Mouse (Mus musculus) brown adipose tissue, adult 24 weeks (tissue): ENCODE measurements around the gene Gm20388. TPM values are rescaled to one million over a fixed set of nuclear protein-coding genes. Genes with fewer than 3 reads are reported as not detected.

ENCODE experiments used
- H3K27ac ChIP-seq: fragments of 200-500 bp; replicated peaks from 2 replicates; pipeline ENCODE4 v1.5.1; 2012; ENCODE audit warnings: low read depth, mild to moderate bottlenecking, low read length
- H3K4me1 ChIP-seq: fragments of 200-500 bp; 2 replicates; pipeline ENCODE4 v1.6.1; 2012; ENCODE audit warnings: low read length, mixed read lengths; ENCODE audit not compliant: control insufficient read depth, insufficient read depth, insufficient read length
- H3K4me3 ChIP-seq: fragments of 200-500 bp; 2 replicates; pipeline ENCODE4 v1.5.1; 2012; ENCODE audit warnings: low read depth, mild to moderate bottlenecking, low read length, moderate library complexity; ENCODE audit not compliant: insufficient read depth
- polyA plus RNA-seq: library from polyadenylated mRNA; stranded (reverse); fragments of >200 nt; gene quantifications from 2 replicates; pipeline ENCODE4 v1.2.4, GENCODE M21; 2012; ENCODE audit not compliant: missing spikeins, insufficient read depth, insufficient read length

Gene Gm20388
- polyA plus RNA-seq, 1 experiment: 44.7 TPM

DNA sequence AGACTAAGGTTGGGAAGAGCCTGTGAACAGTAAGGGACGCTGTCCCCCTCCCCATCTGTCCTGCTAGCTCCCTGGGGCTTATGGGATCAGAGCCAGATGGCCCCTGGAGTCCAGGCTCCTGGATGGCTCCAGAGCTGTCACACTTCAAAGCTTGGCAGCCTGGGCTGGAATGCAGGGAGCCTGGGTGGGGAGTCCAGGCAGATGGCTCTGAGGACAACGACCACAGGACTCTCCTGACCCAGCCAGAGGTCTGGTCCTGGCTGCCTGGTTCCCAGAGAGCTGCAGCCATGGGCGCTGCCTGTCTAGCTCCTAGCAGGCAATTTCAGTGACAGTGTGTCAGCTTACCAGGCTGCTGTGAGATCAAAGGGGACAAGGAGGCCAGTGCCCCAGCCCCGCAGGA, 984.4 kb downstream of the Gm20388 start:
- H3K4me3 ChIP-seq: no peak overlapping the region
- H3K27ac ChIP-seq: no peak overlapping the region

DNA sequence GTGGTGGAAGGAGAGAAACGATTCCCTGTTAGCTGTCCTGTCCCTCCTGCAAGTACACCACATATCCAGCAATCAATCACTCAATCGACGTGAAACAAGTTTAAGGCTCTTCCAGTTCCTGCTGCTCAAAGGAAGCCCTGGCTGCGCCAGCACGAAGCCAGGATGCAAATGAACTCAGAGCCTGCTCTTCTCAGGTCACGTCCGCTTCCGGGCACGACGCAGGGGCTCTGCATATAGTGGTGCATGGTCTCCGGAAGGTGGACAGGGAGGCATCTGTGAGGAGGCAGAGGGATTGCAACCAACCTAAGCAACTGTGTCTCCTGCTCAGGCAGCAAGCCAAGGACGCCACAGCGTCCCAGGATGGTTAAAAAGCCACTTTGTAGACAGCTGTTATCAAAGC, 985.0 kb downstream of the Gm20388 start:
- Histone ChIP-seq H3K4me1 (no peaks in the 10 kb centered on the region), H3K27ac (no peak overlapping the region), H3K4me3 (no peak overlapping the region)

More for the DNA sequence above, 984.4 kb downstream of the Gm20388 start:
- H3K4me1 ChIP-seq: no peaks in the 10 kb centered on the region

DNA sequence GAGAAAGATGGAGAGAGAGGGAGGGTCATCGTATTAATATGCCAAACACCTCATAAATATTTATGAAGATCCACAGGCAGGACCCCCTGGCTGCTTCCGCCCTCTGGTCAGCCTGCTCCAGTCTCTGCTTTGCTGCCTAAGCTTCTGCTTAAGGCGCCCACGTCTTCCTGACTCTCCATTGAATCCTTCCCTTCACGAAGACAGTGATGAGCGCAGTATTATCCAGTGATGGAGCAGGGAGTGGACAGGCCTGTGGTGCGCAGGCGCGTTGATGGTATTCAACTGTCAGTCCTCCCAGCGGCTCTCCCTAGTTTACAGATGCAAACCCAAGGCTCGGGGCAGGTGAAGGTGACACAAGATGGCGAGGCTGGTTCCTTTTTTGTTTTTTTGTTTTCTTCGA, 985.6 kb downstream of the Gm20388 start:
- Histone ChIP-seq H3K27ac (no peak overlapping the region), H3K4me3 (no peak overlapping the region), H3K4me1 (no peaks in the 10 kb centered on the region)

DNA sequence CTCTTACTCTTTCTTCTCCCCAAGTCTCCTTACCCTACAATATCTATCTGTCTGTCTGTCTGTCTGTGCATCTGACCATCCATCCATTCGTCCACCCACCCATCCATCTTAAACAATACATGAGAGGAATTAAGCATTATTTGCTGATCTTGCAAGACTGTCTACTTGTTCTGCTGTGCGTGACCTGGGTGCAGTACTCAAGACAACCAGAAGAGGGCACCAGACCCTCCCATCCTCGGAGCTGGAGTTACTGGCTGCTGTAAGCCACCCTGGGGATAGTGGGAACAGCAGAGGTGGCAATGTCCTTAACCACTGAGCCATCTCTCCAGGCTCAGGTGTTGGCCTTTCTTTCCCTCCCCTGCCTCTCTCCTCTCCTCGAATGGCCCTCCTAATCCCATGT, 987.4 kb downstream of the Gm20388 start:
- Histone ChIP-seq H3K4me3 (no peak overlapping the region), H3K27ac (no peak overlapping the region), H3K4me1 (no peaks in the 10 kb centered on the region)

DNA sequence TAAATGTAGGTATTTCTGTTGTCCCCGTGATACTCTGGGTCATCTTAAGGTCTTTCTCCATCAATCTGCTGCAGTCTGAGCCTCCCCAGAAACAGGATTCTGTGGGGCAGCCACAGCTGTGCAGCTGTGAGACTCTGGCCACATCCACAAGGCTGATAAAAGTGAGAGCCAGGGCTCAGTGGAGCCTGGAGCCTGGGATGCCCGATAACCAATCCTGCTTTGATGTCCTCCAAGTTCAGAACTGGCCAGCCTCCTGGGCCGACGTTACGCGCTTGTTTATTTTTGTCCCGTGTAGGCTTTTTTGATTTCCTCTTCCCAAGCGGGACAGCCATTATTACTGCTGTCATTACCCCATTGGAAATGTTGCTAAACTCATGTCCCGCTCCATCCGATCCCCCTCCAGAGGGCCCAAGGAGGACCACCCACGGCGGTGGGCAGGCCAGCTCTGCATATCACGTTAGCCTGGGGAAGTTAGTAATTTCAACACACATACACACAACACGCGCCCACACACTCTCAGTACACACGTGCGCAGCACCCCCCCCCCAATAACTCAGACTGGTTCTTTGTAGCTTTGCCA, 988.3 kb downstream of the Gm20388 start:
- Histone ChIP-seq H3K4me3 (no peak overlapping the region), H3K27ac (no peak overlapping the region), H3K4me1 (no peaks in the 10 kb centered on the region)

DNA sequence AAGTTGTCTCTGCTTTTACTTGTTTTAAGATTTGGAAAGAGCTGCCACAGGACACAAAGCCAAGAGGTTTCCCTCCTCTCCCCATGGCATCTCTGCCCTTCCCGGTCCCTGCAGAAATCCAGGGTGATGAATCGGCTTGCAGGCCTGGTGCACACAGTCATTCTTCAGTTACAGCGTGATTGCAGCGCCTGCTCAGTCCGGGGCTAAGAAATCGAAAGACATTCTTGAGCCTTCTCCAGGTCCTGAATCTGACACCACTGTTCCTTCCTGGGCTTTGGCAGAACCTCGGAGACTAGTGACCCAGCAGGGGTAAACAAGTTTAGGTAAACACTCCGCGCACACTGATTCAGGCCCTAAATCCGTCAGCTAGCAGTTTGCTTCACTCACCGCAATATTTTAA, 991.7 kb downstream of the Gm20388 start:
- H3K27ac ChIP-seq: no peak overlapping the region
- no peaks in the 10 kb centered on the region for H3K4me1 ChIP-seq
- H3K4me3 ChIP-seq: no peak overlapping the region

DNA sequence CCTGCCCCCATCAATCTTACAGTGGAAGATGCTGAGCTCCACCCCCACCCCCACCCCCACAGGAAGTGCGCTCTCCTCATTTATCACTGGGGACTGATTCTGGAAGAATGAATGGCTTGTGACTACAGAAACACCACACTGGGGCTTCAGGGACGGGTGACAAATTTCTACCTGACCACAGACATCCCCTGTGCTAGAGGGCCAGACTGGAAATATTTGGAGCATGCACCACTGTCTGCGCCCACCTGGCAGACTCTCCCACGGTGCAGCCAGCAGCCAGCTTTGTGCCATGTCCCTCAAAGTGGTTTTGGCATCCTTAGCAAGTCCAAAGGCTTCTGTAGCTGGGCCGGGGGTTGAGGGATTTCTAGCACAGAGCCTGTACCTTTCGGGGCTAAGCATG, 997.0 kb downstream of the Gm20388 start:
- Histone ChIP-seq H3K4me3 (no peak overlapping the region), H3K27ac (no peak overlapping the region), H3K4me1 (no peaks in the 10 kb centered on the region)

DNA sequence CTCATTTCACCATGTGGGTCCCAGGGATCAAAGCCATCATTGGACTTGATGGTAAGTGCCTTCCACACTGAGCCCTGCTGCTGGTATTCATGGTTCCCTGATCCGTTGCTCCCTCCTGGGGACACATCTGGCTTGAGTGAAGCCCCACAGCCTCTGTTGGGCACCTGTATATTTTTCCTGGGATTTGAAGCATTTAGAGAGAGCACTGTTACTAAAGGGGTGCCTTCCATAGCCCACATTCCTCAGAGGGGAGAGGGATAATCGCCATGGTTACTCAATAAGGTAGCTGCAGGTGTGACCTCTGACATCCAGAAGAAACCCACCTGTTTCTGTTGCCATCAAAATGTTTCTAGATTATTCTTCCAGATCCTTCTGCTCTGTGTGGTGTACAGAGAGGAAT, 1000.3 kb downstream of the Gm20388 start:
- no peak overlapping the region for H3K4me3 ChIP-seq
- H3K27ac ChIP-seq: no peak overlapping the region
- no peaks in the 10 kb centered on the region for H3K4me1 ChIP-seq

DNA sequence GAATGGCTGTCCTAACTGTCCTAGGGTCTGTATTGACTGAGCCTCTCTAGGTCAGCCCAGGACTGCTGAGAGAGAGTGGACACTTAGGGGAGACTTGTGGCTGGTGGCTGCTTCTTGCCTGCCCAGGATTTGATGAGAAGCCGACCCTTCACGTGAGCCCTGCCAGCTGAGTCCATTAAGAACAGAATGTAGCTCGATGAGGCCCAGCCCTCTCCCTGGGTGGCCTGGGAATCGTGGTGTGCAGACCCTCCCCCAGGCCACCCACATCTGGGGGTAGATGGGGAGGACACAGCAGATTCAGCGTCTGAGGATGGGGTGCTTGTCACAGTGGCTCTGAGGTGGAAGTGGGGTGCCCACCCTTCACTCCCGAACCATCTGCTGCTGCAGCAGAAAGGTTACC, 1001.8 kb downstream of the Gm20388 start:
- H3K4me3 ChIP-seq: no peak overlapping the region
- H3K27ac ChIP-seq: no peak overlapping the region
- no peaks in the 10 kb centered on the region for H3K4me1 ChIP-seq

DNA sequence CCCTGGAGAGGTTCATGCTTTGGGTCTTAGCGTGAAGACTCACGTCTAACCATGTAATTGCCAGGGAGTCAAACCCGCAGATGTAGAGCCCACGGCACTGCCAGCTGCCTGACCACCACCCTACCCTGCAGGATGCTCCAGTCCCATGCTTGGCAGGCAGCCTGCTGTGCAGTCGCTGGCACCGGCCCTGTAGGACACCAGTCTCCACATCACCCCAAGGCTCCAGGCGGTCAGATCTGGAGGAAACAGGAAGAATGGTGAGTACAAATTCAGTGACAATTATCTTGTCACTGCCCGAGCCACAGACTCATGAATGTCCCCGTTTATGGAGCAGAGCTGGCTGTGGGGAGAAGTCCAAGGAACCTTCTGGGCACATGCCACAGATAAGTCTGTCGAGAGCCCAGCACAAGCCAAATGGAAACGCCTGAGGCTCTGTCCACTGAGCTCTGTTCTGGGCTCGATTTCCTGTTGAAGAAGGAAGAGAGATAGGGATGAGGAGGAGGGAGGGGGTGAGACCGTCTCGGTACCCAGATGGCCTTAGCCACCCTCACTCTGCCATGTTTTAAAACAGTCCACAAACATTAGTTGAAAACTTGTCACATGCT, 1006.3 kb downstream of the Gm20388 start:
- no peak overlapping the region for H3K4me3 ChIP-seq
- no peak overlapping the region for H3K27ac ChIP-seq
- H3K4me1 ChIP-seq: no peaks in the 10 kb centered on the region

DNA sequence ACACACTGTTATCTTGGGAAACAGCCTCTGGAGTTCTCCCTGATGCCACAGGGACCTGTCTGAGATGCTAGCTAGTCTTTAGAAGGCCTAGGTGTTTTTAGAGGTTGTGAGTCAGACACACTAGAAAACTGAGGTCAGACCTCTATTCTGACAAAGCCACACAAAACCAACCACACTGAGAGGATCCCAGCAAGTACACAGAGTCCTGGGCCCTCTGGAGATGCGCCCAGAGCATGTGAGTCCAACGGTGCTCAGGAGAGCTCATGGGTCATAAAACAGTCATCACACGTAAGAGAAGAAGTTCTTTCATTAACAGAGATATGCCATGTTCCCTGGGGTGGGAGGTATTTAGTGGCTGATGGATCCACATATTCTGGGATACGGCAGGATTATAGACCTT, 1009.9 kb downstream of the Gm20388 start:
- Histone ChIP-seq H3K4me3 (no peak overlapping the region), H3K4me1 (no peaks in the 10 kb centered on the region), H3K27ac (no peak overlapping the region)

DNA sequence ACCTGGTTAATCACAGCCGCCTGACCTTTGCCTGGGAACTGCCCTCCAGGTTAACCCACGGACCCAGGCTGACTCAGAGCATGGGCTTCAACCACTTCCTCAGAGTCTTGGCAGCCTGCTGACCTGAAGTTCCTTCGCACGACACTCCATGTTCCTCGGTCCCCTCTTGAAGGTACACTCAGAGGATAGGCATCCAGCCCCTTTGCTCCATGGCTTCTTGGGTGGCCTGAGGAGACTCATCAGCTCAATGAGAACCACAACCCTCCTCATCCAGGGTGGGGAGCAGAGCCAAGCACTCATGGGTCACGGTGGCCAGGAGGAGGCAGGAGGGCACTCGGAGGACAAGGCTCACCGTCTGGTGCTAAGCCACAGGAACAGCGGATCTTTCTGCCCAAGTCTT, 1015.6 kb downstream of the Gm20388 start:
- H3K27ac ChIP-seq: no peak overlapping the region
- no peaks in the 10 kb centered on the region for H3K4me1 ChIP-seq
- no peak overlapping the region for H3K4me3 ChIP-seq

DNA sequence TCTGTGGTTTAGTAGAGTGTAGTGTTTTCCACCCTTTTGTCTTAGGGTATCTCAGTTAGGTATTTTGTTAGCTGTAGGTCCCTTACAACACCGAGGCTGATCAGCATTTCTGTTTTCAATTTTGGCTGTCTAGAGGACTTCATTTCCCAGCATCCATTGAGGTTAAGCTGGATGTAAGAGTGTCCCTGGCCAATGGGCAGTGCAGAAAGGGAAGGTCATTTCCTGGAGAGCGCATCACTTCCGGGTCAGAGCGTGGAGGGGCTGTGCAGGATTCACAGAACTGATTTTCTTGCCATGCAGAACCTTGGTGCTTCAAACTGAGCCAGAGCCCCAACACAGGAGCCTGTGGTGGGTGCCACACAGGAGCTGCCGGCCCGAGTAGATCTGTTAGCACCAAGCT, 1017.4 kb downstream of the Gm20388 start:
- no peaks in the 10 kb centered on the region for H3K4me1 ChIP-seq

DNA sequence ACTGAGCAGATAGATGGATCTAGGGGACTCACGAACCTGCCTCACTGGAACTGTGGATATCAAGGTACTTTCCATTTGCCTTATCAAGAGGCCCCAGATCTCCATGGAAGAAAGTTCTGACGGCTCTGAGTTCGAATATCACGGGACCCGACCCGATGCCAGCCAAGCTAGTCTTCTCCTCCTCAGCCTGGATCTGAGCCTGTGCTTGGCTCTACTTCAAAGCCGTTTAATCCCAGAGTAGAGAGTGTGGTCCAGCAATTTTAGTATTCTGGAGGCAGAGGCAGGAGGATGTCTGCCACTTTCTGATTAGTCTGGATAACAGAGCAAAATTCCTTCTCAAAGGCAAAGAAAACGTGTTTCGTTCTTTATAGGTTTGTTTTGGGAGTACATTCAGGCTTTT, 1024.0 kb downstream of the Gm20388 start:
- H3K4me3 ChIP-seq: no peak overlapping the region
- no peak overlapping the region for H3K27ac ChIP-seq
- no peaks in the 10 kb centered on the region for H3K4me1 ChIP-seq

More for the DNA sequence above, 1017.4 kb downstream of the Gm20388 start:
- Histone ChIP-seq H3K27ac (no peak overlapping the region), H3K4me3 (no peak overlapping the region)

DNA sequence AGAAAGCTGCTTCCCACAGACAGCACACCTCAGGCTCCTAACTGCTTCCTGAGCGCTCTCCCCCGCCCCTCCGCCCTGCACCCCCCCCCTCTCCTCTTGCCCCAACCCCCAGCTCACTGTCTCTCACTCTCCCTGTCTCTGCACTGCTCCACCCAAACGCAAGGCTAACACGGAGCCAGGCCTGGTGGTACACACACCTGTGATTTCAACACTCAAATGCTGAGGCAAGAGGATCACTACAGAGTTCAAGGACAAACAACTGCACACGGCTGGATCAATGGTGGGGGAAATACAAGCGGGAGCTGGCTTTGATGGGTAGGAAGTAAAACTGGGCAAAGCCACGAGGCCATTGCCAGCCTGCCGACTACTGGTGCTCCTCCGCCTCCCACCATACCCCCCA, 1026.0 kb downstream of the Gm20388 start:
- H3K4me1 ChIP-seq: no peaks in the 10 kb centered on the region
- no peak overlapping the region for H3K4me3 ChIP-seq
- H3K27ac ChIP-seq: no peak overlapping the region

DNA sequence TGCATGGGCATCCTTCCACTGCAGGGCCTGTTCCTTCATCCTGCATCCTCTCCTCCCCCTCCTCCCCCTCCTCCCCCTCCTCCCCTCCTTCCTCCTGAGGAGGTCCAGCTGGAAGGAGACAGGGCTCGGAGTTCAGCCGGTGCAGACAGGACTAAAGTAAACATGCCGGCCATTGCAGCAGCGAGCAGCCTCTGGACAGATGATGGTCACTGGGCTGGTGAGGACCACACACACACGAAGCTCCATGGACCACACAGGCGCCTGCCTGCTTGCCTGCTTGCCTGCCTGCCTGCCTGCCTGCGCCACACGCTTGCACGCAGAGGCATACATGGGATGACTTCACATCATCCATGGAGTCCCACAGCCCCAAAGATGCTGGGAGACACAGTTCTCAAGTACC, 1026.8 kb downstream of the Gm20388 start:
- Histone ChIP-seq H3K4me3 (no peak overlapping the region), H3K4me1 (no peaks in the 10 kb centered on the region), H3K27ac (no peak overlapping the region)
